ENCODE assay signal across 8 mouse cellular contexts in the genomic region with DNA sequence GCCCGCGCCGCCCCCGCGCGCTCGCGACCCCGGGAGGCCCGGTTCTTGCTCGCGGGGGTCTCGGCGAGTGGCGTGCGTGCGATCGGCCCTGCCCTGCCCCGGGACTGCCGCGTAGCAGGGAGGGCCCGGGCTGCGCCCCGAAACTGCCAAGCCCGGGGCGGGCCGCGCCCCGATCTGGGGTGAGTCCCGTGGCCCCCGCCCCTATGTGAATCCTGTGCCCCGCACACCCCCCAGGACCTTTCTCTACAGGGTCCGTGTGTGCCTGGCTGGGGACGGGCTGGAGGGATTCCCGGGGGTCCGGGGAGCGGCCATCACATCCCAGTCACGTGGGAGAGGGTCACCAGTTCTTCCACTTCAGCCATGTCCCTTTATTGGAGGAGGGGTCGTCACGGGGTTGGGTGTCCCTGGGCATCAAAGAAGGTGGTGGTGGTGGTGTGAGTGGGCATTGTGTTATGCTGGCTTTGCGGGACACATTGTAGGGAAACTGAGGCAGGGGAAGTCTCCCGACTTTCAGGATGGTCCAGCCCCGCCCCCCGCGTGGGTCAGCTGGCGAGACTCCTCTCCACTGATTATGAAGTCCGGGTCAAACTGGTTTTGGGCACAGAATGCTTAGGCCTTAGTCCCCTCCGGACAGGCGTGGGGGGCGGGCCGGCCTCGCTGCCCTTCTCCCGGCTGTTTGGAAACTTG. TPM values are rescaled to one million over a fixed set of nuclear protein-coding genes. Genes with fewer than 3 reads are reported as not detected.
DNase-seq lines count a peak whose midpoint lies in the region; ATAC-seq and TF ChIP-seq lines count a peak whose summit lies in the region.

No protein-coding gene starts in this region.

- peak; percentile 87 for DNase-seq in kidney, adult 11 months
- DNase-seq in kidney, postnatal 14 days, result no peak
- DNase-seq in intestine, embryonic 14.5 days (ENCODE audit: low spot score), result no peak
- no peak for DNase-seq in liver, embryonic 14.5 days (ENCODE audit: low read depth in 3 of 3, low spot score in 3 of 3)
- DNase-seq in natural killer cell, adult 2 months (ENCODE audit: low spot score in 2 of 2), result peak; percentile 36 to 45
- peak; percentile 70 for DNase-seq in thymus, postnatal 4 days

- no peak for TF ChIP-seq EP300 in liver, embryonic 14.5 days (IDR thresholded peaks at IDR 0.05; ENCODE audit: low read depth)

- ATAC-seq in forebrain, embryonic 16.5 days, result no peak; the same call in 1 of the 2 replicates
- peak; percentile 7 for ATAC-seq in intestine, embryonic 14.5 days (replicated peaks; ENCODE audit: low FRiP score, low TSS enrichment, low read depth)
- ATAC-seq in liver, embryonic 14.5 days (ENCODE audit: insufficient read depth), result peak; percentile 16; the same call in 1 of the 2 replicates

- no peaks in the 10 kb centered on the region for H3K9me3 ChIP-seq in forebrain, embryonic 16.5 days (ENCODE audit: control insufficient read depth, low read length)
- no peaks in the 10 kb centered on the region for H3K9me3 ChIP-seq in intestine, embryonic 14.5 days (ENCODE audit: control insufficient read depth, low read length)
- no peaks in the 10 kb centered on the region for H3K9me3 ChIP-seq in liver, embryonic 14.5 days (ENCODE audit: control insufficient read depth, low read length)

- peak overlapping the region; percentile 98 for H3K4me2 ChIP-seq in forebrain, embryonic 16.5 days (ENCODE audit: low read length)
- H3K4me2 ChIP-seq in intestine, embryonic 14.5 days (ENCODE audit: low read length), result peak overlapping the region; percentile 89
- H3K4me2 ChIP-seq in liver, embryonic 14.5 days (ENCODE audit: low read depth), result peak overlapping the region; percentile 100

- WGBS in forebrain, embryonic 16.5 days, result 1% methylated on average over 53 of the region's 53 CpGs
- WGBS in intestine, embryonic 14.5 days, result 3% methylated on average over 46 of the region's 53 CpGs
- WGBS in liver, embryonic 14.5 days (ENCODE audit: insufficient replicate concordance), result under 1% methylated on average over 53 of the region's 53 CpGs

- peaks cover 4% of the 10 kb centered on the region; the same call in 1 of the 2 replicates for H3K36me3 ChIP-seq in forebrain, embryonic 16.5 days (ENCODE audit: control insufficient read depth, insufficient read depth)
- peaks cover 19% of the 10 kb centered on the region for H3K36me3 ChIP-seq in intestine, embryonic 14.5 days (ENCODE audit: control insufficient read depth, insufficient read depth, low read length)
- peaks cover 14% of the 10 kb centered on the region for H3K36me3 ChIP-seq in liver, embryonic 14.5 days (replicated peaks; ENCODE audit: control insufficient read depth, insufficient read depth, low read depth)

- H3K27ac ChIP-seq in brown adipose tissue, adult 24 weeks (replicated peaks; ENCODE audit: low read depth, low read length), result peak overlapping the region; percentile 100
- peak overlapping the region; percentile 100 for H3K27ac ChIP-seq in forebrain, embryonic 16.5 days (ENCODE audit: low read length)
- peak overlapping the region; percentile 100 for H3K27ac ChIP-seq in intestine, embryonic 14.5 days (ENCODE audit: low read depth)
- H3K27ac ChIP-seq in liver, embryonic 14.5 days, result peak overlapping the region; percentile 72

- H3K4me1 ChIP-seq in brown adipose tissue, adult 24 weeks (ENCODE audit: control insufficient read depth, insufficient read depth, insufficient read length, low read length), result peaks cover 8% of the 10 kb centered on the region; the same call in 1 of the 2 replicates
- H3K4me1 ChIP-seq in forebrain, embryonic 16.5 days (replicated peaks; ENCODE audit: control insufficient read depth, insufficient read depth, low read length), result peaks cover 34% of the 10 kb centered on the region
- H3K4me1 ChIP-seq in intestine, embryonic 14.5 days (replicated peaks; ENCODE audit: control insufficient read depth, insufficient read depth, low read length), result peaks cover 31% of the 10 kb centered on the region
- peaks cover 19 to 36% of the 10 kb centered on the region in 2 experiments for H3K4me1 ChIP-seq in liver, embryonic 14.5 days (replicated peaks; ENCODE audit: control insufficient read depth in 2 of 2, insufficient read depth in 2 of 2, low read length in 1 of 2)

- H3K4me3 ChIP-seq in brown adipose tissue, adult 24 weeks (ENCODE audit: insufficient read depth, low read depth, low read length), result peak overlapping the region; percentile 99
- peak overlapping the region; percentile 97 for H3K4me3 ChIP-seq in forebrain, embryonic 16.5 days (replicated peaks; ENCODE audit: low read length)
- peak overlapping the region; percentile 98 for H3K4me3 ChIP-seq in intestine, embryonic 14.5 days (ENCODE audit: low read depth, low read length)
- peak overlapping the region; percentile 69 to 99 for H3K4me3 ChIP-seq in liver, embryonic 14.5 days (ENCODE audit: insufficient read depth in 1 of 2, low read depth in 2 of 2, low read length in 2 of 2)

- H3K27me3 ChIP-seq in forebrain, embryonic 16.5 days (replicated peaks; ENCODE audit: control insufficient read depth, insufficient read depth, low read length), result no peaks in the 10 kb centered on the region
- H3K27me3 ChIP-seq in intestine, embryonic 14.5 days (replicated peaks; ENCODE audit: control insufficient read depth, insufficient read depth, low read length), result no peaks in the 10 kb centered on the region
- peaks cover 17% of the 10 kb centered on the region for H3K27me3 ChIP-seq in liver, embryonic 14.5 days (ENCODE audit: control insufficient read depth, insufficient read depth, low read length)

- no peak for TF ChIP-seq CTCF in liver, embryonic 14.5 days (IDR thresholded peaks at IDR 0.05; ENCODE audit: low read depth)

- peak overlapping the region; percentile 100 for H3K9ac ChIP-seq in forebrain, embryonic 16.5 days (replicated peaks; ENCODE audit: low read depth, low read length)
- peak overlapping the region; percentile 100 for H3K9ac ChIP-seq in intestine, embryonic 14.5 days (ENCODE audit: low read length)
- H3K9ac ChIP-seq in liver, embryonic 14.5 days (replicated peaks), result peak overlapping the region; percentile 100

RNA-seq across cellular contexts. Expression of a gene that starts 0.5 kb away (rescaled TPM):
- polyA plus RNA-seq in brown adipose tissue, adult 24 weeks (2012; ENCODE audit: insufficient read depth, insufficient read length, missing spikeins), result 325 and 418 TPM in 2 replicates
- polyA plus RNA-seq in forebrain, embryonic 16.5 days (2015; fragmentation: Nextera tagmentation; extraction: Ambion mirVana), result 4,159 and 4,175 TPM in 2 replicates
- polyA plus RNA-seq in intestine, embryonic 14.5 days (2014; fragmentation: Nextera tagmentation; extraction: Ambion mirVana), result 2,797 and 3,021 TPM in 2 replicates
- 256 and 265 TPM in 2 replicates for polyA plus RNA-seq in liver, embryonic 14.5 days (2012; rRNA removed)
- 451 and 544 TPM in 2 replicates for polyA plus RNA-seq in liver, embryonic 14.5 days (2014; fragmentation: Nextera tagmentation; extraction: Ambion mirVana)

RNA-seq across cellular contexts. Expression of a gene that starts 12.5 kb away (rescaled TPM):
- polyA plus RNA-seq in brown adipose tissue, adult 24 weeks (2012; ENCODE audit: insufficient read depth, insufficient read length, missing spikeins), result not detected in 2 replicates
- polyA plus RNA-seq in forebrain, embryonic 16.5 days (2015; fragmentation: Nextera tagmentation; extraction: Ambion mirVana), result 1.3 and 1.5 TPM in 2 replicates
- 0.12 and 0.65 TPM in 2 replicates for polyA plus RNA-seq in intestine, embryonic 14.5 days (2014; fragmentation: Nextera tagmentation; extraction: Ambion mirVana)
- not detected in 2 replicates for polyA plus RNA-seq in liver, embryonic 14.5 days (2012; rRNA removed)
- polyA plus RNA-seq in liver, embryonic 14.5 days (2014; fragmentation: Nextera tagmentation; extraction: Ambion mirVana), result not detected in 2 replicates

RNA-seq across cellular contexts. Expression of a gene that starts 29.7 kb away (rescaled TPM):
- 6.2 and 7.3 TPM in 2 replicates for polyA plus RNA-seq in brown adipose tissue, adult 24 weeks (2012; ENCODE audit: insufficient read depth, insufficient read length, missing spikeins)
- polyA plus RNA-seq in forebrain, embryonic 16.5 days (2015; fragmentation: Nextera tagmentation; extraction: Ambion mirVana), result 72.7 and 95.3 TPM in 2 replicates
- polyA plus RNA-seq in intestine, embryonic 14.5 days (2014; fragmentation: Nextera tagmentation; extraction: Ambion mirVana), result 32.6 and 37.0 TPM in 2 replicates
- 5.3 and 6.3 TPM in 2 replicates for polyA plus RNA-seq in liver, embryonic 14.5 days (2012; rRNA removed)
- polyA plus RNA-seq in liver, embryonic 14.5 days (2014; fragmentation: Nextera tagmentation; extraction: Ambion mirVana), result 4.5 and 5.4 TPM in 2 replicates

Comparison
In these comparisons a context has a peak if more than half of its experiments do, and no peak if none do; other contexts are left out.
1. DNase-seq: peak in kidney, adult 11 months (single experiment), natural killer cell, adult 2 months (2 of 2) and thymus, postnatal 4 days (single experiment); none in kidney, postnatal 14 days (single experiment), intestine, embryonic 14.5 days (single experiment) and liver, embryonic 14.5 days (0 of 3).
2. Peak in every context shown above with its lines, with median percentiles within 50 percentile points of each other: H3K27ac ChIP-seq, H3K4me3 ChIP-seq, H3K4me2 ChIP-seq and H3K9ac ChIP-seq.